In the genomic region with DNA sequence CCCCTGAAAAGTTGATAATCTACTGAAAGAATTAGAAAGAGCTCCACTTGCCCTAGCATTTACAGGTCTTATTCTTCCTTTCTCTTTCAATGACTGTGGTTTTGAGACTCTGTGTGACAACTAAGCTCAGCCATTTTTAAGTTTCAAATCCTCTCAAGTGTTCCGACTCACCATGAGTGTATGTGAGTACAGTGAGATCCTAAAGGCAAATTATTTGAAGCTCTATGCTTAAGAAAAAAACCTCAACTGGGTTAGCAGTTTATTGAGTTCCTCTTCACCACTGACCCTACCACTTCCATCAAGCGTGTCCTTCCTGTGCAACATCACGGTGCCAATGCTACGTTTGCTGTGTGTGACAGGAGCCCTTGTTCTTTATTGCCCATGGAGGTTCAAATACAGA, we compare ENCODE assay signal across 25 mouse cellular contexts.
"Had no signal": no experiment of that assay in that cellular context is flagged by ENCODE, and none has a peak within 500 bp of the region (broad histone marks: within the 10 kb centered on the region; RNA-seq: fewer than 3 reads in every experiment).

No protein-coding gene starts in this region.

- H3K27me3 ChIP-seq: liver, embryonic 13.5 days; liver, embryonic 15.5 days; lung, embryonic 15.5 days; midbrain, embryonic 12.5 days; neural tube, embryonic 13.5 days; stomach, embryonic 15.5 days had no signal

- H3K27ac ChIP-seq: liver, embryonic 13.5 days; liver, embryonic 15.5 days; lung, embryonic 15.5 days; macrophage; midbrain, embryonic 10.5 days; midbrain, embryonic 12.5 days; neural tube, embryonic 13.5 days; stomach, embryonic 15.5 days; stomach, postnatal 0 days had no signal

- H3K9me3 ChIP-seq: liver, embryonic 13.5 days; liver, embryonic 15.5 days; lung, embryonic 15.5 days; midbrain, embryonic 10.5 days; midbrain, embryonic 12.5 days; neural tube, embryonic 13.5 days; stomach, embryonic 15.5 days had no signal

- H3K9ac ChIP-seq: liver, embryonic 13.5 days; liver, embryonic 15.5 days; liver, postnatal 0 days; lung, embryonic 15.5 days; midbrain, embryonic 12.5 days; neural tube, embryonic 13.5 days; stomach, embryonic 15.5 days had no signal

- H3K36me3 ChIP-seq: liver, embryonic 15.5 days; midbrain, embryonic 12.5 days; neural tube, embryonic 13.5 days had no signal

- H3K4me1 ChIP-seq: lung, embryonic 15.5 days; midbrain, embryonic 10.5 days; midbrain, embryonic 12.5 days; neural tube, embryonic 13.5 days; stomach, embryonic 15.5 days had no signal

- DNase-seq: liver, embryonic 13.5 days; liver, postnatal 0 days; lung, adult 2 months; lung, postnatal 14 days; lung, postnatal 36 days; midbrain, embryonic 14.5 days; retina, postnatal 1 day; right cerebral cortex, adult 18-20 months; right cerebral cortex, postnatal 25 days; right cerebral cortex, postnatal 4 days; spleen, adult 18-20 months; thymus, adult 2 months; thymus, postnatal 25 days had no signal

- ATAC-seq: liver, postnatal 0 days; lung, postnatal 0 days; midbrain, embryonic 16.5 days had no signal

- H3K4me2 ChIP-seq: liver, embryonic 11.5 days; liver, embryonic 13.5 days; liver, embryonic 15.5 days; lung, embryonic 15.5 days; midbrain, embryonic 12.5 days; neural tube, embryonic 13.5 days; stomach, embryonic 15.5 days had no signal

- H3K4me3 ChIP-seq: liver, embryonic 13.5 days; liver, embryonic 15.5 days; lung, embryonic 15.5 days; midbrain, embryonic 10.5 days; midbrain, embryonic 12.5 days; myocyte; neural tube, embryonic 13.5 days; stomach, embryonic 15.5 days had no signal
